Mouse (Mus musculus) cerebellum, adult 2 months (tissue): Measurements from ENCODE around the gene Iqsec2.

Source experiments
- CTCF ChIP-seq: fragments of 200-500 bp; IDR thresholded peaks from 2 replicates; pipeline ENCODE4 v1.5.1; 2011; ENCODE audit warnings: low read depth, mild to moderate bottlenecking, control low read depth, low read length, moderate library complexity, borderline replicate concordance; ENCODE audit not compliant: insufficient read depth
- POLR2A ChIP-seq: fragments of 200-500 bp; IDR thresholded peaks from 2 replicates; pipeline ENCODE4 v1.6.1; 2011; ENCODE audit warnings: low read length, control low read depth, borderline replicate concordance; ENCODE audit not compliant: insufficient read depth

DNA sequence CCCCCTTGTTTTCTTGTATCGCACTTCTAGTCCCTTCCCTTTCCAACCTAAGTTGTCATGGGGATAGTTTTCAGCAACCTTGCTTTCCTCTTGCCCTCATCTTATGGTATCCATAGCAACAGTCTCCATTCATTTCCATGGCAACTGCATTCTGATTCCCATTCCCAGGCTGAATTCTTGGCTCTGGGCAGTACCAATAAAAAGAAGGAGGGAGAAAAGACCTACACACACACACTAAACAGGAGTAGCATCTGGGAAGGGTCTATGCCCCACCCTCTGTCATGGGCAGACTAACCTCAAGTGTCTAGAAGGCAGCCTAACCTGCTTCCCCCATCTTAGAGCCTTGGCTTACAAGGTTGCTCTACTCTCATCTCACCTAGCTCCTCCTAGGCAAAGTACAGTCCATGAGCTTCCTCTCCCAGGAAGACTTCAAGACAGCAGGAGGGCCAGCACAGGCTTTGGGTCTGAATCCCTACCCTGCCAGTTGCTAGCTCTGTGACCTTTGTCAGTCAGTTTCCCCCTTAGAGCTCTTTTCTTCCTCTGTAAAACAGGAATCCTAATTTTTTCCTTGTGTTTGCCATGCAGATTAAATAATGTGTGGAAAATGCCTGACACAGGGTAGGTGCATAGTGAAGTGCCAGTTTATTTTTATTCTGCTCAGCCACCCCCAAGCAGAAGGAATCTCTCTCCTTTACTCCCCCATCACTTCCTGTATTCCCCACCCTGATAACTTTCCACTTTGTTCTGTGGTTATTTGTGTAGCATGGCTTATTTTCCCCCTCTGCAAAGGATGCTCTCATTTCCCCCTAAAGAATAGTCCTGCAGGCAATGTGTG lies 54.0 kb downstream of the Iqsec2 start:
- TF ChIP-seq CTCF: no peak
- no peak for TF ChIP-seq POLR2A
